Mouse (Mus musculus): Measurements from ENCODE around the gene Atp2c2.

GRCm38 (mm10) chr8:119765311-119765710 is 65.5 kb downstream of the Atp2c2 start:
- TF ChIP-seq POLR2A (IDR thresholded peaks at IDR 0.05; ENCODE audit: extremely low read depth, insufficient read depth, low read length) (no peak), CTCF (IDR thresholded peaks at IDR 0.05; ENCODE audit: extremely low read depth, insufficient read depth, low read length) (no peak)
